Mouse (Mus musculus) myocyte (in vitro differentiated cells): ENCODE data around the gene Krtap1-4.

ENCODE experiments used
- E2F4 ChIP-seq: IDR thresholded peaks from one replicate; pipeline ENCODE4 v1.6.1; 2011; ENCODE audit warnings: mild to moderate bottlenecking, control low read depth, moderate library complexity; ENCODE audit not compliant: insufficient read depth
- MAX ChIP-seq: IDR thresholded peaks from one replicate; pipeline ENCODE4 v1.6.1; 2011; ENCODE audit warnings: low read depth, mild to moderate bottlenecking, control low read depth
- POLR2A ChIP-seq: IDR thresholded peaks from one replicate; pipeline ENCODE4 v1.6.1; 2011; ENCODE audit warnings: low read depth, mild to moderate bottlenecking, control low read depth, moderate library complexity; ENCODE audit not compliant: insufficient read length
- TCF12 ChIP-seq: IDR thresholded peaks from one replicate; pipeline ENCODE4 v1.6.1; 2011; ENCODE audit warnings: mild to moderate bottlenecking, control low read depth; ENCODE audit not compliant: poor library complexity, insufficient read depth, severe bottlenecking
- TCF3 ChIP-seq: IDR thresholded peaks from one replicate; pipeline ENCODE4 v1.6.1; 2011; ENCODE audit warnings: low read depth, control low read depth; ENCODE audit not compliant: insufficient read length
- USF1 ChIP-seq: IDR thresholded peaks from one replicate; pipeline ENCODE4 v1.6.1; 2011; ENCODE audit warnings: low read depth, mild to moderate bottlenecking, control low read depth, moderate library complexity

DNA sequence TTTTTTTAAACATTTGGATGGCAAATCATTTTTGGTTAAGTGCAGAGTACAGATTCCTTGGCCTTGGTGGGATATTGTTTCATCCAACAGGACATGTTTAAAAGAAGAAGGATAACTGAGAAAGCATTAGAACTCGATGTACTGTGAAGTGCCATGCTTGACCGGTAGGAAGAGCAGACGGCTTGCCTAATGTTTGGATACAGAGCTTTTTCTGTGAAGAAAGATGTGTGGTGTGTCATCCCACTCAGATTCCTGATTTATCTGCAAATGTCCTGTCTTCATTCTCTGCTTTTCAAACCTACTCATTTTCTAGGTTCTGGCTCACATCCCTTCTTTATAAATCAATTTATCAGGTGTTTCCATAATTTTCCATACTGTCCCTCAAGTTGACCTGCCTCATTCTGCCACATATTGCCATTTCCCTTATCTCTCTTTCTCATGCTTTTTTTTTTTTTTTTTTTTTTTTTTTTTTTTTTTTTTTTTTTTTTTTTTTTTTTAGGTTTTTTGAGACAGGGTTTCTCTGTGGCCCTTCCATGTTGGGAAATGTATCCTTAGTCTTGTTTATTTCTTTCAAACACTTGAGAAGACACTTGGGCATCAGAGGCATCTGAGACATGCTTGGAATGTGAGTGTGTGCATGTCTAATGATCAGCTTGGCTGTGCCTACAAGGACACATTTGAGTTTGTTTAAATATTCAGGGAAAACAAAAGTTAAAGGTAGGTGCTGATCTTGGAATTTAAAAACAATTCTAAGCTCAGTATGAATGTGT is 25.3 kb downstream of the Krtap1-4 start:
- no peak for TF ChIP-seq USF1
- no peak for TF ChIP-seq E2F4
- TF ChIP-seq TCF12 = no peak
- no peak for TF ChIP-seq MAX
- TF ChIP-seq POLR2A = no peak
- TF ChIP-seq TCF3 = no peak
